Mouse (Mus musculus) brain, embryonic 18.5 days (tissue): Measurements from ENCODE around the gene Ror1.

Source experiments
- DNase-seq: peaks from one replicate; pipeline ENCODE4 v3.0.0-alpha.2; 2012; ENCODE audit warnings: low read depth, low spot score

Ror1 gene

DNA sequence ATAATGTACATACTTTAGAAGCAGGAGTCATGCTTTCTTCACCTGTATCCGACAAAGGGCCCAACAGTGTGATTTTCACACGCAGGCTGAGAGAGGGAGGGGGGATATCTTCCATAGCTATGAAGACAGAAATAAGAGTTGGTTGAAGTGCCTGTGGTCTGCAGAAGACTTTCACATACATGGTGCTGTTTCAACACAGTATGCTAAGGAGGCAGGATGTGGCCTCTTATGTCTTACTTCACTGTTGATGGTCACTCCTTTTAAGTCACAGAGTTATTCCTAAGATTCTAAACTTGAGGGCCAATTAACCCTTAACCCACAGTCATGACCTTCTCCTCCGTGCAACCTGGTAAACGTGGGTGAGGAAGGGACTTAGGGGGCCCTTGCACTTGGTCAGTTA lies 286.2 kb downstream of the Ror1 start:
- DNase-seq, result no peak

DNA sequence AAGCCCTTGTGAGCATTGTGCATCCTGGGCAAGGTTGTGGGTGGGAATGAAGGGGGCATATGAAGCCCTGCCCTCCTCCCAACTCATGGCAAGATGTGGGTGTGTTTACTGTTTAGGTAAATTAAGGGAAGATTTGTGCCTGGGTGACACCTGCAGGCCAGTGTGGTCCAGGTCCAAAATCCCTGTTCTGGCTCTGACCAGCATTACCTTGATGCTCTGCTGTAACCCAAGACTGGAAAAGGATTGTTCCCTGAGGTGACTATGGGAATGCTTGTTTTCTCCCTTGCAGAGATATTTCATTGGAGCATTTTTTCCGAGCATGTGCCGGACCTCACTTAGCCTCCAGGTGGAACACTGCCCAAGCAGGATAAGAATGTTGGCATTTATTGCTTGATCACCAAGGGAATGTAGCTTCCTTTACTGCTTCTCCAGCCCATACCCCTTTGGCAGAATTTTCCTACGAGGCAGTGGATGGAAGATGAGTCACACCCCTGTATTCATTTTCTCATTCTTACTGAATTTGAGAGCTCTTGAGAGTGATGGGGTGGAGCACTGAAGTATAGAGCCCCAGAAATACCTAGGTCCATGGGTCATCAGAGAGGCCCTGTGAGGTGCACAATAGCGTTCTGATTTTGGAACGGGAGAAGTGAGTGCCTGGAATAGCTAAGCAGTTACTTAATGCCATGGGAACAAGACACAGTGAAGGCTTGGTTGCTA lies 290.8 kb downstream of the Ror1 start:
- no peak for DNase-seq

DNA sequence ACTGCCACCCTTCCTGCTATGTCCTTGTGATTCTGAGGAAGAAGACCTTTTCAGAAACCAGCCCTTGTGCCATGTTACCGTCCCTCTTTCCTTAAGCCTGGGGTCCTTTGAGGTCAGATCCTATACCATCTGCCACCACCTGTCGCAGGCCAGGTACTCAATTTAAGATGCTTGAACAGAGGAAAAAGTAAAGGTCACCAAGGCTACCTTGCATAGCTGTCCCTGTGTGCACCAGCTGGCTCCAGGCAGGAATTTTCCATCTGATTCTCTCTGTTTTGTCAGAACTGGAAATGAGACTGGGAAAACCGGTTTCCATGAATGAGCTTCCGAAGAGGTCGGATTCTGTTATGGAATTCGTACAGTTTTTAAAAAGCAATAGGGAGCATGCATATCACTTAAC lies 294.8 kb downstream of the Ror1 start:
- no peak for DNase-seq

DNA sequence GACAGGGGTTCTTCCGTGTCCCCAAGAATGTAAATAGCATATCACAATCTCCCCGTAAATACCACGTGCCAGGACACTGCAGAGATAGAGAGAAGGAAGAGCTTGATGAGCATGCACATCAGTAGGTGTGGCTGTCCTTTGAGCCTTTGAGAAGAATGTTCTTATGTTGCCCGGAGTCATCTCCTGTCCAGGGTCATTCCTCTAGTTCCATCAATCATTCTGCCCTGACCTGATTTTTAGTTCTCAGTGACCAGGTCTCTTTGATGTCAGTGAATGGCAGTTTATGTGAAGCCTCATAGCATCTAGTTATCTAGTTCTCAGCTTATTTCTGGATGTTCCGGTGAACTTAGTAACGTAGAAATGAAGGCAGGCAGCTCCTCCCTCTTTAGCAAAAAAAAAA lies 295.4 kb downstream of the Ror1 start:
- DNase-seq, result no peak

DNA sequence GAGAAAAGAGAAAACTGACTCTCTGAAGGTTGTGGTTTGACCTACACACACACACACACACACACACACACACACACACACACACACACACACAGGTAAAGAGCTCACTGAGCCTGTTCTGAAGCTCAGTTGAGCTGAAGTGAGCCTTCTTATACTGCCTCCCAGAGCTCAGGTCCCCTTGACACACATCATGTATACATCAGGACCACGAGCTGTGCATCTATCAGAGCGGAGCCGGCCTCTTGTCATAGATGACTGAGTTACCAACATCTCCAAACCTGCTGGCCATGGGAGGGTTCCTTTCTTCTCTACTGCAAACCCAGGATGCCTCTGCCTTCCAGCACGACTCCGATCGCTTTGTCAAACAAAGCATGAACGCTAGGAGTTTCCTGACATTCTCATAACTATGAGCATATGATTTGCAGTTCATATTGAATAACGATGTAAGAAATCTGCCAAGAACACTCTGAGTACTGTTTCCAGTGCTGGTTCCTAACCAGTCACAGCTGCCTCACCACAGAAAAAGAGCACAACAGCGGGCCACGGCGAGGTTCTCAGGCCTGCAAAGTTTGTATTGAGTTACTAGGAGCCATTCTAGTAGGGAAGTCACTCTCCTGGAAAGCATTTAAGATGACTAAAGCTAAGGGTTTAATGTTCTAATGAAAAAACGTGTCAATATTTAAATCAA lies 297.9 kb downstream of the Ror1 start:
- DNase-seq, result no peak

DNA sequence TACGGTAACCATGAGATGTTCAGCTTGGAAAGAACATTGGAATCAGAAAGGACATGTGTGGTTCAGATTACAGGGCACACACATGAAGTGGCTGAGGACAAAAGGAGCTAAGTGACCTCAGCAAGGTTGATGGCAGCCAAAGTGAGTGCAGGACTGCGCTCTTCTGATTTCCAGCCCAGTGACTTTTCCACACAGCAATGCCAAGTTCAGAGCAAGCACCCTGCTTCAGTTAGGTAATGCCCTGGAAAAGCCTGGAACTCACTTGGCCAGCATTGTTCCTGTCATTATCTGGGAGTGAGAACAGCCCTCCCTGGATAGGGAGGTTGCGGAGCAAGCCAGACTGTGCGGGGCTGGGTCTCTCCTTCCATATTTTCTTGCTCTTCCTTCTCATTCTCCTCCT lies 299.8 kb downstream of the Ror1 start:
- no peak for DNase-seq

DNA sequence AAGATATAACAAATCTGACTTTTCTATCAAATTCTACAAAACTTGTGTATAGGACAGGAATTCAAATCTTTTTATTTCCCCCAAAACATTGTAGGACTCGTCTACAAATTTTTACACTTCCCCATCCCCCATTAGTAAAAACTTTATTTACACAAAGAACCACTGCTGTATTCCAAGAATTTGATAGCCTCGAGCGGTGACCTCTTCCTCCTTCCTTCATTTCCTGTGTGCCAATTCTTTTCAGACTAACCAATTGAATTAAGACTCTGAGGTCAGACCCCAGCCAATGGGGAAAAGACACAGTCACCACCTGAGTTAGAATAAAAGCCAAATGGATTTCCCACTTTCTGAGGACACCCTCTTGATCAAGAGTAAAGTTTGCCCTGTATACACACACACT lies 302.5 kb downstream of the Ror1 start:
- DNase-seq, result no peak

DNA sequence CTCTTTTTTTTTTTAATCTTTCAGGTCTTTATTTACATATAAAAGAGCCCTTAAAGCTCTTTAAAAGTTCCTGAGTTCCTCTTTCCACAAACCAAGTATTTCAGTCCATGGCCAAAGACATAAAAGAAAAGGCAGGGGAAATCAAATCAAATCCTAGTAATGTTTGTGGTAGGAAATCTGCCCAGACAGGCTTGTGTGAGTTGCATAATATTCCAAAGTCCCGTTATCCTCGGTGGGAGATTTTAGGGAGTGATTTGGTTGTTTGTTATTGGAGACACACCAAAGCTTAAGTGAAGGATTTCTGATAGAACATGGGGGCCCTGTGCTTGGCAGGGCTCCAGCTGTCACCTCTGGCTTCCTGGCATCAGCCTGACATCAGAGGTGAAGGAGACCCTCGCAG lies 305.5 kb downstream of the Ror1 start:
- DNase-seq, result no peak

DNA sequence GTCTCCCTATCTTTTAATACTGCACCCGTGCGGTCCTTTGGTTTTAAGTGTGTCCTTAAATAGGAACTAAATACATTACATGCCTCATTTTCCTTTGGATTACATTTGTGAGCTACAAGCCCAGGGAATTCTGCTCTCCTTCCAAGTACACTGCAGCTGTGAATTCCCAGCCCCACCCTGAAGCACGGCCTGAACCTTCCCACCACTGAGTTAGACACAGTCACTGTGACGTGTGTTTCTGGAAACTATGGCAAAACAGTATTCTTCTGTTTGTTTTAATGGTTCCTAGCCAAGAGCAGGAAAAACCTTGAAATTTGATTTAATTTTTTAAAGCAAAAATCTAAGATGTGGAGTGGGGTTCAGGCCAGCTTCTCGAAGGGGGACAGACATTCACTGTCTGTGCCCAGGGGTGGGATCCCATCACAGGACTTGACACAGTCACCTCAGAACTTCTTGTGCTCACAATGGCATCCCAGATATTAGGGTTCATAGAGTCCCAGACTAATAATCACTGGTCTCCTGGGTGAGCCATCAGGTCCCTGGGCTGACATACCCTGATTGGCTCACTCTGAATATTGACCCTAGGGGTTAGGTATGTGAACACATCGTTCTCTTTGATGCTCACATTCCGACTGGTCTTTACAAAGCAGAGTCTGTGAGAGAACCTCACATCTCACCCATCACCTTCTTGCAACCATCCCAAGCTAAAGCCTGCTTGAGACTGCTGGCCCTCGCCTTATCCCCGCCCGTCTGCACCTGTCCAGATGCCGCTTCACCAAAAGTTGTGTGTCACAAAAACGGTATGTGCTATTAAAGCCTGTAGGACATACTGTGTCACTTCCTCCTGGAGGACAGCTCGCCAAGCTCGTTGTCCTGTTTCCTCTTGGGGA lies 306.2 kb downstream of the Ror1 start:
- no peak for DNase-seq

DNA sequence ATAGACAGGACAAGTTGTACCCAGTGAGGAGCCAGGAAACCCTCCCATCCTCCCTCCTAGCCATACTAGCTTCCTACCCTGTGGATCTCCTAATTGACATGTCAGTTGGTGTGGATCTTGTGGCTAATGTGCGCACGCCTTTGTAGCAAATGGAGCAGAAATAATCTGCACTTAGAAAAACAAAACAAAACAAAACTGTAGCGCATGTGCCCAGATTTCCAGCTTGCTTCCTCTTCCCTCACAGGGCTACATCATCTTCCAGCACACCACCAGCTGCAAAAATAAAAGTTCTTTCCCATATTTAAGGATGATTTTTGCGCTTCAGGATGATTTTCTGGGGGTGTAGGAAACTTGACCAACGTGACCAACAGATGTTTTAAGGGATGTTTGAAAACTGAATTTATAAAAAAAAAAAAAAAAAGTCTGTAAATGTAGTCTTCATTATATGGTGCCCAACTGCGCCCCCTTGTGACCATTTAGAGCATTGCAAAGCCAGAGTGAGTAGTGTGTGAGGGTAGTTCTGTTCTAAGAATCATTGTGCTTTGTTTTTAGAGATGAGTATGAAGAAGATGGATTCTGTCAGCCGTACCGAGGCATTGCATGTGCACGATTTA lies 311.8 kb downstream of the Ror1 start:
- DNase-seq, result peak; percentile 28

DNA sequence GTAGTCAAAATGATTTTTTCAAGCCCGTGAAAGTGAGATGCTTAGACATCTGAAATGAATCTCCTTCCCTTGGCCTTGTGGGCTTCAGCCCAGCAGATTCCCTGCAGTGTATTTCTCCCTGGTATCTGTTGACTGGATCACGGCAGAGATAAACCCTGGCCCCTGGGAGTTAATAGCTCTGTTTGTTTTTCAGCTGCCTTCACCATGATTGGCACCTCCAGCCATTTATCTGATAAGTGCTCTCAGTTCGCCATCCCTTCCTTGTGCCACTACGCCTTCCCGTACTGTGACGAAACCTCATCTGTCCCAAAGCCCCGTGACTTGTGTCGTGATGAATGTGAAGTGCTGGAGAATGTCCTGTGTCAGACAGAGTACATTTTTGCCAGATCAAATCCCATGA lies 313.9 kb downstream of the Ror1 start:
- DNase-seq, result no peak

DNA sequence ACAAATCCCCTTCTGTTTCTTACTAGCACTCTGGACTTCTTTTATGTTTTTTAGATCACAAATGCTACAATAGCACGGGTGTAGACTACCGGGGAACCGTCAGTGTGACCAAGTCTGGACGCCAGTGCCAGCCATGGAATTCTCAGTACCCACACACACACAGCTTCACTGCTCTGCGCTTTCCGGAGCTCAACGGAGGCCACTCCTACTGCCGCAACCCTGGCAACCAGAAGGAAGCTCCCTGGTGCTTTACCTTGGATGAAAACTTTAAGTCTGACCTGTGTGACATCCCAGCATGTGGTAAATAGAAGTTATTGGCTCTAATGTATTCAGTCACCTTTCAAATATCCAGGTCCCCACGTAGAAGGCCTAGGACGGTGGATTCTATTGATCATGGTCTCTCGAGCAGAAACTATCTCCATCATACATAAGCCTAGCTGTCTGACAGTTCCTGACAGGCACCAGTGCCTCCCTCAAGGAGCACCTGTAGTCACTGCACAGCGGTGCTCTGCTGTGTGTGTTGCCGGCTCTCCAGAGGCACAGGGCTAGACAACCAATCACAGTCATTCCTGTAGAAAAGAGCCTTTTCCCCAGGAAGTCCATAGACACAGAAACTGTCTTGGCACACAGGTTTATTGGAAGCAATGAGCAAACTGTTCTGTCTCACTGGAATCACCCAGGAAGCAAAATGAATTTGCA lies 316.4 kb downstream of the Ror1 start:
- no peak for DNase-seq

DNA sequence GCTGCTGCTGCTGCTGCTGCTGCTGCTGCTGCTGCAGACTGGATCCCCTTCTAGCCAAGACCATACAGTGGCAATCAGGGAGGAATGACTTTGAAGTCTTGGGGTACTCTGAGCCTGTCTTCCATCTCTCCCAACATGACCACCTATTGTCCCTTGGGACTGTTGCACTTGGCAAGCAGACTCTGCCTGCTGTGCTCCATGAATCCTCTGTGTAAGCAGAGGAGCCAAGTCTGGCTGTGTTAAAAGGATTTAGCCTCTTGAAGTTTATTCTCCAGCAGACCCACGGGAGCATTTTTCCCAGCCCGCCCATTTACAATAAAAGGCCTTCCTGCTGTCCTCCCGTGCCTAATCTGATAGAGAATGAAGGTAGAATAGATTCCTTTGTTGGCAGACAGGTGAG lies 327.2 kb downstream of the Ror1 start:
- peak; percentile 8 for DNase-seq

DNA sequence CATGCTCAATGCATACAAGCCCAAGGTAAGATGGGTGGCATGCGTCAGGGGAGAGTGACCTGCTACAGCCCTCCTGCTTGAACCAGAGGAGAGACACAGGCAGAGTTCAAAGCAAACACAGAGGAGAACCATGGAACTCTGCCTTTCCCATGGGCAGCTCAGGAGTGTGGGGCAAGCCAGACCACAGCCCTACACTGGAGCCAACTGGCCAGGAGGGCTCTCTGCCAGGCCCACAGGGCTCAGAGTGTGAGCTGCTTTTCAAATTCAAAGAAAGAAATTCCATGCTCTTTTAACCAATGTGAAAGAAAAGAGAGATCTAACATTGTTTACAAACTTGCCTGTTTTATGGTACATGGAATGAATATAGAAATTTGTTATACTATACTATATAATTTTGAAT lies 330.5 kb downstream of the Ror1 start:
- DNase-seq, result no peak

DNA sequence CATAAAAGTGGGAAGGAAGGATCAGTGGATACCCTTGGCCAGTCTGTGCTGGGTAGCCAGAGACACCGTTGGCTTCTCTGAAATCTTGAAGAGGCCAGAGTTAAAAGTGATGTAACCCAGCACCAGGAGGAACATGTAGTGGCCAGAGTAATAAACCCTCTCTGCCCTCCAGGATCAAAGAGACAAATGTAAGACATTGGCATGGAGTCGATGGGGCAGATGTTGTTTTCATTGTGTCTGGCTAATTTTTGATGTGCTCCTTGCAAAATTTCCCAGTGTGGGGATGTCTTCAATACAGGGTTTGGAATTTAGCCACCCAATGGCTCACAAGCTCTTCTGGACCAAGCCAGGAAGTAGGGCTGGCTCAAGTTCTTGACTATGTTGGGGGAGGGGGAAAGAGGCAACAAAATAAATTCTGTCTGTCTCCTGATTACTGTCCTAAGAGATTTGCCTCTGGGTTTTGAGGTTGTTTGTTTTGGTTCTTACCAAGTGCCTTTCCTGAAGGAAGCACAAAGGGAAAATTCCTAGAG lies 333.8 kb downstream of the Ror1 start:
- no peak for DNase-seq

DNA sequence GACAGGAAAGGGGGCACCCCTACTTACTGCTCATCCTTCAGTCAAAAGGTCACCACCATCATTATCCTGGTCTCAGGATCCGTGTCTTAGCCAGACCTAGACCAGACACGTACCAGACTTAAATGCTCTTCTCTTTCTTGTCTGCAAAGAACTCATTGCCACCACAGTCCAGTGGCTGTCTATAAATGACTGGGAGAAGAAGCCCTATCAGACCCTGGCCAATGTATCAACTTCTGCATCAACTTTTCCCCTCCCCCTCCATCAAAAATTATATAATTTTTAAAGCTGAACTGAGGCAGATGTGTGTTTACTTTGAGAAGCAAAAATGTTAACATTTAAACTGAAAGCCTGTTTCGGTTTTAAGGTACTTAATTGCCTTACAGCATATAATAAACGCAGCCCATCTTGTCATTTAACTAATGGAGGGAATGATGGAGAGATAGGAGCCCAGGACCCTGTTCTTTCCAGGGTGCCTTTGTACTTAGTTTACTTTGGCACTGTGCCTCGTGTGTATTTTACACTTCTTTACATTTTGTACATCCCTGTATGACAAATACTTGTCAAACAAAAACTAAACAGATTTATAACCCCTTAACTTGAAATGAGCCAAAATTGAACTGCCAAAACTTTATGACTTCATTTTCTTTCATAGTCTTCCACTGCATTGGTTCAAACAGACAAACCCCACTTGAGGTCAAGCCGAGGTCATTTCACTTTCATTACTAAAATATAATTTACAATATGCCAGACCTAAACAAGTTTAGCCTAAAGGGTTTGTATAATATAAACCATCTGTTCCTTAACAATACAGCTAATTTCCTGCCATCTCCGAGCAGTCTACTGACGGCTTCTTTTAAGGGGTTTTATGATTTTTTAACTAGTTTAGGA lies 339.9 kb downstream of the Ror1 start:
- no peak for DNase-seq

DNA sequence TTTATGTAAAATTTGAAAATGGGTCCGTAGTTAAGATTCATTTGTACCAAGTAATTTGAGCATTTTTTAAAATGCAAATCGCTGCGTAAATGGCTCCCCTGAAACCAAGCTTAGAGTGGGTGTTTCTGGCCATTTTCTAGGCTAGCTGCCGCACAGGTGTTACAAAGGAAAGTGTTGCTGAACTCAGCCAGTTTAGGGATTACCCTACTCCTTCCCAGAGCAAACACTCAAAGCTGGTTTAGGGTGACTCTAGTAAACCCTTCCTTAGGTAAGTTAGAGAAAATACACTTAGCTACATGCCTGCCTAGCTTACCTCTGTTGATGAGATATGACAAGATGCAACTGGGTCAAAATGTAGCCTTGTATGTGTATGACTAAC lies 340.6 kb downstream of the Ror1 start:
- no peak for DNase-seq

DNA sequence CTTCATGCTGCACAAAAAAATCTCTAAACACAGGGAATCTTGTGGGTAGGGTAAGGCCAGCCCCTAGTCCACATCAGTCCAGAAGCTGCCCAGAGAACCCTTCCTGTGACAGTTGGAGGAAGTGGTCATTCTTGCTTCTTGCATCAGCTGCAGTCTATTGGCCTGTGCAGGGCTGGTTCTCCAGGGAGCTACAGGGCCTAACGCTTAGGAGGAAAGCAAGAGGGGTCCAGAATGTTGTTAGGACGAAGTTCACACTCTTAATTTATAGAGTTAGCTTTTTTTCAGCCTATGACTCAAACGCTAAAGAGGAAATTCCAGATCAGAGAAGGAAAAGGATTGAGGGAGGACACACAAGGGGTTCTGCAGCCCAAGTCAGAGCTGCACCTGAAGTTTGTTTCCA lies 351.3 kb downstream of the Ror1 start:
- no peak for DNase-seq

DNA sequence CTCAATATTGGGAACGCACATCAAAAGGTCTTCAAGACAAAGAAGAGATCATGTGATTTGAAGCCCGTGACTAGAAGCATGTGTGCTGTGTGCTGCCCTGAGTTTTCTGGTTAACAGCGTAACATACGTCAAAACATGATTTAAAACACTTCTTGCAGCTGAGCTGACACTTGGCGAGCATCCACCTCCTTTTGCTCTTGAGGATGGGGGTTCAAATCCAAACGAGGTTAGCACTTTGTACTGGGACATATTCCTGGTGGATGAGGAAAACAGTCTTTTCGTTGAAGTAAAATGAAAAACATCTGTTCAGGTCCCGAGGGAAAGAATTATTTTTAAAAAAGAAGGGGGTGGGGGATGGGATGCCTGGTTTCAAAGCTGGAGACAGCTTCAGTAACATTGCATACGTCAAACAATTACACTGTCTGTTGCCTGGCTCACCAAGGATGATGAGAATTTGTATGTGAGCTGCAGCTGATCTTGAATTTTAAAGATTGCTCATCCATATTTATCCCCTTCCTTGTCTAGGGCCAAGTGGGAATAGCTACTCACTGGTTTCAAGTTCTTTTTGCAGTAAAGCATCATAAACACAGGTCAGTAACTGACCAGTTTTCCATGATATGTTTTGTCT lies 367.0 kb downstream of the Ror1 start:
- DNase-seq, result no peak
